In the genomic region with DNA sequence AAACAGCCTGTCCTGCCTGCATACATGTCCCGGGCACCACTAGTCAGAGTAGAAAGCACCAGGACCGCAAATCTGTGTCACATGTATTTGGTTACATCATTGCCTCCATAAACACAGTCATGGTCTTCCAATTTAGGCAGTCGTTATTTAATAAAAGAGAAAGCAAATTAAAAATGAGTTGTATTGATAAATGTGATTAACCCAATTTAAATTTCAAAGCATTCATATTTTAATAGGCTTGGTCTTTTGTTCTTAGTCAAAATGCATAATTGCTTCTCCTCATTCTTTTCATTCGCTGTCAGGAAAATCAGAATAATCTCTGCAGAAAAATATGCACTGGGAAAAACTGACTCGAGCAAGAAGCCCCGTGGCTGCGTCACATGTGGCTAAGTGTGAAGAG, we compare ENCODE assay signal across 21 mouse cellular contexts.
"Had no signal": no experiment of that assay in that cellular context is flagged by ENCODE, and none has a peak within 500 bp of the region (broad histone marks: within the 10 kb centered on the region; RNA-seq: fewer than 3 reads in every experiment).

No protein-coding gene starts in this region.

- H3K4me1 ChIP-seq: liver, embryonic 13.5 days; liver, embryonic 15.5 days; lung, embryonic 15.5 days had no signal

- H3K9ac ChIP-seq: liver, embryonic 13.5 days; liver, embryonic 15.5 days; liver, postnatal 0 days; lung, embryonic 15.5 days; neural tube, embryonic 15.5 days had no signal

- H3K27me3 ChIP-seq: liver, embryonic 13.5 days; liver, embryonic 15.5 days; lung, embryonic 15.5 days; neural tube, embryonic 13.5 days; neural tube, embryonic 15.5 days had no signal

- ATAC-seq: liver, postnatal 0 days; lung, postnatal 0 days had no signal

- H3K27ac ChIP-seq: liver, embryonic 13.5 days; liver, embryonic 15.5 days; lung, embryonic 15.5 days; macrophage had no signal

- H3K4me2 ChIP-seq: liver, embryonic 13.5 days; liver, embryonic 15.5 days; lung, embryonic 15.5 days; midbrain, embryonic 11.5 days; neural tube, embryonic 15.5 days had no signal

- DNase-seq: liver, embryonic 13.5 days; liver, postnatal 0 days; lung, adult 2 months; lung, postnatal 14 days; lung, postnatal 36 days; midbrain, embryonic 14.5 days; right cerebral cortex, adult 18-20 months; right cerebral cortex, postnatal 25 days; right cerebral cortex, postnatal 4 days; spleen, adult 18-20 months; thymus, adult 18-20 months; thymus, postnatal 14 days; thymus, postnatal 36 days had no signal

- H3K36me3 ChIP-seq: liver, embryonic 13.5 days; liver, embryonic 15.5 days; lung, embryonic 15.5 days; neural tube, embryonic 13.5 days; neural tube, embryonic 15.5 days had no signal

- H3K4me3 ChIP-seq: liver, embryonic 13.5 days; liver, embryonic 15.5 days; lung, embryonic 15.5 days; myocyte; neural tube, embryonic 13.5 days; neural tube, embryonic 15.5 days had no signal

- H3K9me3 ChIP-seq: liver, embryonic 13.5 days; liver, embryonic 15.5 days; lung, embryonic 15.5 days; neural tube, embryonic 13.5 days; neural tube, embryonic 15.5 days had no signal
